Mouse (Mus musculus) bone marrow, adult 2 months (tissue): ENCODE measurements around the gene Tmem110.

Source experiments
- CTCF ChIP-seq: fragments of 200-500 bp; IDR thresholded peaks from 2 replicates; pipeline ENCODE4 v1.5.1; 2011; ENCODE audit warnings: low read length, control low read depth; ENCODE audit not compliant: control insufficient read depth, insufficient read depth
- POLR2A ChIP-seq: fragments of 200-500 bp; IDR thresholded peaks from 2 replicates; pipeline ENCODE4 v1.6.1; 2011; ENCODE audit warnings: low read depth, mild to moderate bottlenecking, control low read depth, low read length, borderline replicate concordance; ENCODE audit not compliant: control insufficient read depth

- TF ChIP-seq CTCF (no peak), POLR2A (no peak)
These were observed 36.2 kb downstream of the Tmem110 start for GRCm38 (mm10) chr14:30861421-30862125.
